Mouse (Mus musculus) midbrain, embryonic 13.5 days (tissue): ENCODE measurements around the gene Sema5b. TPM values are rescaled to one million over a fixed set of nuclear protein-coding genes. Genes with fewer than 3 reads are reported as not detected.
A peak's percentile ranks its signal among the peaks of the same experiment; 100 is the strongest.
"Not testable (repeated sequence)": the region's sequence is repeated elsewhere in the genome, so short reads cannot be mapped to it uniquely, and the experiment has no call there.

Experiments used
- ATAC-seq: fragments of 200-750 bp; cut with Nextera tagmentation; 2 replicates; pipeline ENCODE4 v1.8.0; 2017; ENCODE audit warnings: mild to moderate bottlenecking, moderate TSS enrichment, moderate library complexity
- H3K27ac ChIP-seq: fragments of 300-500 bp; sonication (generic); 2 replicates; pipeline ENCODE4 v1.5.1; 2015; ENCODE audit warnings: inconsistent platforms, mild to moderate bottlenecking, moderate library complexity
- H3K27me3 ChIP-seq: fragments of 300-500 bp; sonication (generic); 2 replicates; pipeline ENCODE4 v1.6.1; 2015; ENCODE audit warnings: mild to moderate bottlenecking, inconsistent platforms
- H3K36me3 ChIP-seq: fragments of 300-500 bp; sonication (generic); 2 replicates; pipeline ENCODE4 v1.6.1; 2015; ENCODE audit warnings: mild to moderate bottlenecking, inconsistent platforms
- H3K4me1 ChIP-seq: fragments of 300-500 bp; sonication (generic); replicated peaks from 2 replicates; pipeline ENCODE4 v1.6.1; 2015; ENCODE audit warnings: inconsistent platforms
- H3K4me2 ChIP-seq: fragments of 300-500 bp; sonication (generic); replicated peaks from 2 replicates; pipeline ENCODE4 v1.6.1; 2015; ENCODE audit warnings: moderate library complexity, mild to moderate bottlenecking, inconsistent platforms
- H3K4me3 ChIP-seq: fragments of 300-500 bp; sonication (generic); replicated peaks from 2 replicates; pipeline ENCODE4 v1.5.1; 2015; ENCODE audit warnings: mild to moderate bottlenecking, inconsistent platforms
- H3K9ac ChIP-seq: fragments of 300-500 bp; sonication (generic); replicated peaks from 2 replicates; pipeline ENCODE4 v1.6.1; 2015; ENCODE audit warnings: mild to moderate bottlenecking, inconsistent platforms
- H3K9me3 ChIP-seq: fragments of 300-500 bp; sonication (generic); 2 replicates; pipeline ENCODE4 v1.6.1; 2016; ENCODE audit warnings: mild to moderate bottlenecking, inconsistent platforms
- WGBS: fragments of 180-500 bp; shearing (Covaris S2); methylation state at CpG from one replicate; pipeline ENCODE4 v1.1.7; 2015; 5-methylcytosine and 5-hydroxymethylcytosine counted together
- polyA plus RNA-seq: library from polyadenylated mRNA; unstranded; fragments of >200 nt; fragmentation: Nextera tagmentation; extraction: Ambion mirVana; gene quantifications from 2 replicates; pipeline ENCODE4 v1.2.1, GENCODE M21; 2015

The Sema5b gene
- polyA plus RNA-seq, 1 experiment from 2014 or later = 43.6 TPM

GRCm38 (mm10) chr16:35557038-35557437 is 16.1 kb downstream of the Sema5b start:
- Histone ChIP-seq H3K9me3 (no peaks in the 10 kb centered on the region), H3K4me3 (no peak overlapping the region), H3K4me1 (peaks cover 39% of the 10 kb centered on the region), H3K27ac (no peak overlapping the region), H3K27me3 (no peaks in the 10 kb centered on the region), H3K9ac (no peak overlapping the region), H3K4me2 (no peak overlapping the region), H3K36me3 (peaks cover 5% of the 10 kb centered on the region; the same call in 1 of the 2 replicates)
- WGBS = 86% methylated on average over 6 of the region's 6 CpGs
- ATAC-seq = no peak

DNA sequence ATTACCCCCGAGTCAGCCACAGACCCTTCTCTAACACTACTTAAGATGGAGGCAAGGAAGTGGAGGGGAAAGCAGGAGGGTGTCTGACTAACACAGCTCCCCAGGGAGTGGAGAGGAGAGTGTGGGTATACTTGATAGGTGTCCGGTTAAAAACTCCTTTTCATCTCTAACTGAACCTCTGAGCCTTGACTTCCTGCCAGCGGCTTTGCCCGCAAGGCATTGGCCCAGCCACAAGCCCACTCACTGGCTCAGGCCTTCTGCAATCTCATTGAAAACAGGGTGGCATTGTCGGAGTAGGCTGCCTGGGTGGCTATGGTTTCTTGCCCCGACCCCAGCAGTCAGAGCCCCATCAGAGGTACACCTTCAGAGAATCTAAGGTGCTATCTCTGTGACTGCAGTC is 20.6 kb downstream of the Sema5b start:
- WGBS = 78% methylated on average over 6 of the region's 6 CpGs
- Histone ChIP-seq H3K4me3 (no peak overlapping the region), H3K4me1 (peaks cover 37% of the 10 kb centered on the region), H3K9me3 (no peaks in the 10 kb centered on the region), H3K27me3 (no peaks in the 10 kb centered on the region), H3K9ac (no peak overlapping the region), H3K36me3 (0 out of 2 replicates have a peak, but pooled peaks cover 2% of the 10 kb centered on the region), H3K4me2 (no peak overlapping the region), H3K27ac (no peak overlapping the region)
- no peak for ATAC-seq

DNA sequence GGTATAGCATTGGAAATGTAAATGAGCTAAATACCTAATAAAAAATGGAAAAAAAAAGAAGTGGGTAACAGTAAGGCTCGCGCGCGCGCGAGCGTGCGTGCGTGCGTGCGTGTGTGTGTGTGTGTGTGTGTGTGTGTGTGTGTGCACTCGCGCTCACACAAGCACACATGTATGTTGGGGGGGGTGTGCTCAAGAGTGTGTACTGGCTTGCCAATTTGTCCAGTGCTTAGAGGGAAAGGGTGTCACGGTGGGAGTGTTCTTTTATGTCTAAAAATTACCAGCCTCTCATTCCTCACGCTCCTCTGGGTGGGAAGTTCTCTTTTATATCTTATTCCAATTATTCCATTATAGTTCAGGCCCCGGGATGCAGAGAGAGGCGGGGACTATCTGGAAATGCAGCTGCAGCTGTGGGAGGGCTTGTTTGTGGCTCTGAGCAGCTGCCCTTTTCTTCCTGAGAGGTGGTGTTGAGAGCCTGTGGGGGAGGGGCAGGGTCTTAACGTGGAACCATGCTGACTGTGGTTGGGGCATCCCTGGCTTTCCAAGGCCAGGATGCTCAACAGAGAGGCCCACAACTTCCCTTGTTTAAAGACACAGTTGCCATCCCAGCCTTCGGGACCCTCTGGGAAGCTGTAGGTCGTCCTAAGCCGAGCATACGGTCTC is 23.4 kb downstream of the Sema5b start:
- Histone ChIP-seq H3K4me1 (peaks cover 53% of the 10 kb centered on the region), H3K36me3 (no peaks in the 10 kb centered on the region), H3K4me3 (no peak overlapping the region), H3K9ac (no peak overlapping the region), H3K27ac (peak overlapping the region; percentile 78), H3K9me3 (no peaks in the 10 kb centered on the region), H3K4me2 (peak overlapping the region; percentile 32), H3K27me3 (no peaks in the 10 kb centered on the region)
- ATAC-seq = peak; percentile 74
- WGBS = 43% methylated on average over 22 of the region's 22 CpGs

GRCm38 (mm10) chr16:35565601-35566000 is 24.7 kb downstream of the Sema5b start:
- WGBS = 94% methylated on average over 5 of the region's 5 CpGs
- not testable (repeated sequence) for H3K9ac ChIP-seq, H3K27ac ChIP-seq, H3K27me3 ChIP-seq, H3K4me3 ChIP-seq, H3K36me3 ChIP-seq, H3K9me3 ChIP-seq, H3K4me2 ChIP-seq, ATAC-seq
- H3K4me1 ChIP-seq = peaks cover 61% of the 10 kb centered on the region

- Histone ChIP-seq H3K27me3 (no peaks in the 10 kb centered on the region), H3K9me3 (no peaks in the 10 kb centered on the region), H3K36me3 (no peaks in the 10 kb centered on the region), H3K4me1 (peaks cover 72% of the 10 kb centered on the region), H3K4me3 (no peak overlapping the region), H3K9ac (no peak overlapping the region), H3K27ac (0 out of 2 replicates have a peak overlapping the region, but pooled peaks have one; percentile 15), H3K4me2 (no peak overlapping the region)
- ATAC-seq = no peak
- WGBS = 46% methylated on average over 15 of the region's 15 CpGs
These were observed 27.4 kb downstream of the Sema5b start for GRCm38 (mm10) chr16:35568225-35568880.

- H3K9me3 ChIP-seq = no peaks in the 10 kb centered on the region
- no peaks in the 10 kb centered on the region for H3K27me3 ChIP-seq
- H3K4me2 ChIP-seq = no peak overlapping the region
- H3K9ac ChIP-seq = no peak overlapping the region; the same call in 1 of the 2 replicates
- H3K4me3 ChIP-seq = no peak overlapping the region
- H3K27ac ChIP-seq = peak overlapping the region; percentile 57
- H3K36me3 ChIP-seq = no peaks in the 10 kb centered on the region
- ATAC-seq = no peak
- peaks cover 70% of the 10 kb centered on the region for H3K4me1 ChIP-seq
- WGBS = 57% methylated on average over 2 of the region's 2 CpGs
These were observed 28.4 kb downstream of the Sema5b start for GRCm38 (mm10) chr16:35569347-35569746.

DNA sequence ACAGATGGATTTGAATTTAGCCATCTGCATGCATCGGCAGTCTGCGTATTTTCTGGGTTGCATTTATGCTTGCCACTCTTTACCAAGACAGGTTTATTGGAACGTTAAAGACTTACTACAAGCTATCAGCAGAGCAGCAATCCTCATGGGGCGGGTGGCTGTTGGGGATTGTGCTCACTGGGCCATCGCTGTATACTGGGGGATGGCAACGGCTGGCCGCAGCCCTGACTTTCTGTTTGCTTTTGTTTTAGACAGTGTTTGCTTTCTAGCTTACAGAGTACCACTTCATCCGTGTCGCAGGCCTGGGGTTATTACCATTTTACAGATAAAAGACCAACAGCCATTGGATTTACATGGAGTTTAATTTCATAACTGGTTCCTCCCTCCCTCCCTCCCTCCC is 28.8 kb downstream of the Sema5b start:
- no peaks in the 10 kb centered on the region for H3K27me3 ChIP-seq
- no peaks in the 10 kb centered on the region for H3K36me3 ChIP-seq
- no peak overlapping the region for H3K4me2 ChIP-seq
- no peak for ATAC-seq
- peak overlapping the region; percentile 57 for H3K27ac ChIP-seq
- H3K4me3 ChIP-seq = no peak overlapping the region
- 34% methylated on average over 9 of the region's 9 CpGs for WGBS
- no peaks in the 10 kb centered on the region for H3K9me3 ChIP-seq
- no peak overlapping the region; the same call in 1 of the 2 replicates for H3K9ac ChIP-seq
- H3K4me1 ChIP-seq = peaks cover 70% of the 10 kb centered on the region

DNA sequence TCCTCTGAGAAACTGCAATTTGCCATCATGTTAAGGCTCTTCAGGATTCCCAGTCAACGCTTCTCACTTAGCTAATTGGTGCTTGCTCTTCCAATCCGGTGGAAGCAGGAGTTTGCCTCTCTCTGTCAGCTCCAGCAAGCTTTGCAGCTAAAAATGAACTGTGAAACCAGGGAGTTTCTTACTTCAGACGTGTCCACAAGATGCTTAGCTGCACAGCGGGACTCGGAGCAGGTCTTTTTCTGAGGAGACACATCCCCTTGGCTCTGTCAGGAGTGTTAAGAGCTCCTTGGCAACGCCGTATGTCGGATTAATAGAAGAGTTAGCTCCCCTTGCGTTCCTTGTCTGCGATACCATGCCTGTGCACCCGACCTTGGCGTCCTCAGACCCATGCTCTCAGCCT is 29.7 kb downstream of the Sema5b start:
- no peak overlapping the region for H3K9ac ChIP-seq
- H3K4me2 ChIP-seq = peak overlapping the region; percentile 12; the same call in 1 of the 2 replicates
- peak; percentile 26; the same call in 1 of the 2 replicates for ATAC-seq
- peak overlapping the region; percentile 2; the same call in 1 of the 2 replicates for H3K27ac ChIP-seq
- no peaks in the 10 kb centered on the region for H3K27me3 ChIP-seq
- no peaks in the 10 kb centered on the region for H3K9me3 ChIP-seq
- no peak overlapping the region for H3K4me3 ChIP-seq
- WGBS = 25% methylated on average over 12 of the region's 12 CpGs
- no peaks in the 10 kb centered on the region for H3K36me3 ChIP-seq
- peaks cover 72% of the 10 kb centered on the region for H3K4me1 ChIP-seq

- H3K4me3 ChIP-seq = no peak overlapping the region
These were observed 32.6 kb downstream of the Sema5b start for GRCm38 (mm10) chr16:35573586-35573985.

DNA sequence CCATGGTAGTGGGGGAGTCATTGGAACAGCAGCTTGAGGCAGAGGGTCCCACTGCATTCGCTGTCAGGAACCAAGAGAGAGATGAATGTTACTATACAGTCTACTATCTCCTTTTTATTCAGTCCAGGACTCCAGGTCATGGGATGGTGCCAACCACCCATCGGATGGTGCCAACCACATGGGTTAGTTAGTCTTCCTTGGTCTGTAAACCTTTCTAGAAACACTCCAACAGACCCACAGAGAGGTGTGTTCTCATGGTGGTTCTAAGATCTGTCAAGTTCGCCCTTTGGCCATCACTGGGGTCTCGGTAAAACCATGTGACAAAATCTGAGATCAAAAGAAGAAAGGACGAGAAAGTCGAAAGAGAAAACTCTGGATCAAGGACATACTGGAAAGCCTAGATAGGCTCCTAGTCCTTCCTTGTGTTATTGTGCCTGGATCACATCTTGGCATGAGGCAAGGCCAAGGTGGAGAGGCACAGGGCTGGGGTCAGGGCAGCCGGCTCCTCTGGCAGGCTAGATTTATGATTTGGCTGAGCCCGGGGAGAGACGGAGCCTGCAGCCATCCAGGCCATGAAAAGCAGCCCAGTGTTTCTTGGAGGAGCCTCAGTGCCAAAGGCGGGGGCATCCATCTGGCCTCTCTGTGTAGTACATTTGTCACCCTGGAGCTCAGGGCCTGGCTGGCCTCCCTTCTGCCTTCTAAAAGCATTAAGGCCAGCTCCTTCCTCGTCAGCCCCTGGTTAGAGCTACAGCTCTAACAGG is 36.4 kb downstream of the Sema5b start:
- no peak overlapping the region for H3K4me2 ChIP-seq
- H3K27ac ChIP-seq = no peak overlapping the region
- H3K27me3 ChIP-seq = no peaks in the 10 kb centered on the region
- ATAC-seq = no peak
- 91% methylated on average over 11 of the region's 11 CpGs for WGBS
- no peak overlapping the region for H3K9ac ChIP-seq
- no peaks in the 10 kb centered on the region for H3K9me3 ChIP-seq
- H3K36me3 ChIP-seq = no peaks in the 10 kb centered on the region
- peaks cover 55% of the 10 kb centered on the region for H3K4me1 ChIP-seq
- no peak overlapping the region for H3K4me3 ChIP-seq

More at GRCm38 (mm10) chr16:35573586-35573985, 32.6 kb downstream of the Sema5b start:
- Histone ChIP-seq H3K27ac (no peak overlapping the region), H3K27me3 (no peaks in the 10 kb centered on the region), H3K4me1 (peaks cover 60% of the 10 kb centered on the region), H3K36me3 (no peaks in the 10 kb centered on the region), H3K9ac (no peak overlapping the region), H3K4me2 (no peak overlapping the region), H3K9me3 (no peaks in the 10 kb centered on the region)
- 90% methylated on average over 3 of the region's 3 CpGs for WGBS
- ATAC-seq = no peak

- Histone ChIP-seq H3K27me3 (no peaks in the 10 kb centered on the region), H3K27ac (peak overlapping the region; percentile 81), H3K36me3 (no peaks in the 10 kb centered on the region), H3K4me1 (peaks cover 67% of the 10 kb centered on the region), H3K9me3 (no peaks in the 10 kb centered on the region), H3K4me2 (no peak overlapping the region; the same call in 1 of the 2 replicates), H3K9ac (peak overlapping the region; percentile 32; the same call in 1 of the 2 replicates), H3K4me3 (no peak overlapping the region)
- 9% methylated on average over 7 of the region's 7 CpGs for WGBS
- peak; percentile 62; the same call in 1 of the 2 replicates for ATAC-seq
These were observed 40.4 kb downstream of the Sema5b start for GRCm38 (mm10) chr16:35581299-35581698.
